Mouse (Mus musculus): ENCODE measurements around the gene Hba-a2.
A peak's percentile ranks its signal among the peaks of the same experiment; 100 is the strongest.

Hba-a2 gene

GRCm38 (mm10) chr11:32320507-32321195, 24.4 kb downstream of the Hba-a2 start:
- peak; percentile 70 for DNase-seq

GRCm38 (mm10) chr11:32321196-32321565, 24.9 kb downstream of the Hba-a2 start:
- DNase-seq, result peak; percentile 96

- DNase-seq, result peak; percentile 98
Measured at GRCm38 (mm10) chr11:32324609-32325008, 28.3 kb downstream of the Hba-a2 start.

- DNase-seq, result peak; percentile 98
Measured at GRCm38 (mm10) chr11:32331075-32331474, 34.8 kb downstream of the Hba-a2 start.

GRCm38 (mm10) chr11:32331861-32332260, 35.6 kb downstream of the Hba-a2 start:
- DNase-seq, result no peak

- no peak for DNase-seq
Measured at GRCm38 (mm10) chr11:32333235-32333634, 36.9 kb downstream of the Hba-a2 start.

- DNase-seq, result peak; percentile 97
Measured at GRCm38 (mm10) chr11:32336435-32336907, 40.2 kb downstream of the Hba-a2 start.

- peak; percentile 98 for DNase-seq
Measured at GRCm38 (mm10) chr11:32339131-32339531, 42.8 kb downstream of the Hba-a2 start.

- peak; percentile 84 for DNase-seq
Measured at GRCm38 (mm10) chr11:32340476-32341473, 44.5 kb downstream of the Hba-a2 start.

GRCm38 (mm10) chr11:32342770-32343191, 46.5 kb downstream of the Hba-a2 start:
- DNase-seq, result no peak

- DNase-seq, result no peak
Measured at GRCm38 (mm10) chr11:32343350-32343749, 47.1 kb downstream of the Hba-a2 start.

GRCm38 (mm10) chr11:32345504-32346297, 49.4 kb downstream of the Hba-a2 start:
- no peak for DNase-seq

All from heart, adult 11 months (tissue).